Mouse (Mus musculus) MEL (cell line): ENCODE measurements at regions not wholly inside any gene's neighbourhood (a gene's known extent, or its start where the extent isn't known, plus 50 kb on each side); places are given as distances from the start of the nearest gene placed in this dataset.

Experiments used
- DNase-seq: peaks from one replicate; pipeline ENCODE4 v3.0.0; 2011; ENCODE audit warnings: low read depth, low spot score
- H3K27ac ChIP-seq: 2 replicates; pipeline ENCODE4 v1.5.1; 2012; ENCODE audit warnings: low read depth, mild to moderate bottlenecking, control low read depth, low read length, moderate library complexity; ENCODE audit not compliant: control insufficient read depth
- H3K27me3 ChIP-seq, 2 experiments: fragments of 150-350 bp in 1 of 2; sonication (generic) in 1 of 2; 2 replicates each; pipeline ENCODE4 v1.6.1; 2012; ENCODE audit warnings: low read length in 2 of 2, mild to moderate bottlenecking in 2 of 2, improper control_type of control experiment in 1 of 2, moderate library complexity in 1 of 2; ENCODE audit not compliant: insufficient read depth in 2 of 2, control insufficient read depth in 1 of 2
- H3K36me3 ChIP-seq, 2 experiments: 2 replicates each; pipeline ENCODE4 v1.6.1; 2012 to 2014; ENCODE audit warnings: low read length in 2 of 2, improper control_type of control experiment in 1 of 2, inconsistent platforms in 1 of 2, mild to moderate bottlenecking in 1 of 2; ENCODE audit not compliant: insufficient read depth in 2 of 2, control insufficient read depth in 1 of 2
- H3K4me1 ChIP-seq, 2 experiments: fragments of 150-350 bp in 1 of 2; sonication (generic) in 1 of 2; 2 replicates each; pipeline ENCODE4 v1.6.1; 2012; ENCODE audit warnings: low read length in 2 of 2, improper control_type of control experiment in 1 of 2, mild to moderate bottlenecking in 1 of 2; ENCODE audit not compliant: insufficient read depth in 2 of 2, control insufficient read depth in 1 of 2
- H3K4me3 ChIP-seq, 2 experiments: fragments of 150-350 bp in 1 of 2; sonication (generic) in 1 of 2; 2 replicates each; pipeline ENCODE4 v1.5.1; 2012; ENCODE audit warnings: low read depth in 2 of 2, low read length in 2 of 2, mild to moderate bottlenecking in 2 of 2, moderate library complexity in 2 of 2, control low read depth in 1 of 2, improper control_type of control experiment in 1 of 2; ENCODE audit not compliant: control insufficient read depth in 1 of 2, insufficient read depth in 1 of 2
- H3K79me2 ChIP-seq: 2 replicates; pipeline ENCODE4 v1.6.1; 2012; ENCODE audit warnings: mild to moderate bottlenecking, low read length, moderate library complexity; ENCODE audit not compliant: control insufficient read depth, poor library complexity, insufficient read depth
- H3K9ac ChIP-seq: 2 replicates; pipeline ENCODE4 v1.6.1; 2012; ENCODE audit warnings: low read depth, mild to moderate bottlenecking, control low read depth, low read length, moderate library complexity; ENCODE audit not compliant: control insufficient read depth, poor library complexity, severe bottlenecking
- H3K9me3 ChIP-seq: fragments of 150-350 bp; sonication (generic); replicated peaks from 2 replicates; pipeline ENCODE4 v1.6.1; 2012; ENCODE audit warnings: mild to moderate bottlenecking, low read length, improper control_type of control experiment, moderate library complexity; ENCODE audit not compliant: insufficient read depth
- ETS1 ChIP-seq: IDR thresholded peaks from 2 replicates; pipeline ENCODE4 v1.6.1; 2012; ENCODE audit warnings: low read depth, mild to moderate bottlenecking, inconsistent platforms, low read length, improper control_type of control experiment, moderate library complexity
- JUND ChIP-seq: IDR thresholded peaks from 2 replicates; pipeline ENCODE4 v1.6.1; 2011; ENCODE audit warnings: low read depth, mild to moderate bottlenecking, improper control_type of control experiment, low read length
- MAFK ChIP-seq: IDR thresholded peaks from 2 replicates; pipeline ENCODE4 v1.6.1; 2011; ENCODE audit warnings: low read depth, mild to moderate bottlenecking, low read length, improper control_type of control experiment, borderline replicate concordance
- MEF2A ChIP-seq: IDR thresholded peaks from 2 replicates; pipeline ENCODE4 v1.6.1; 2014; ENCODE audit warnings: low read depth, mild to moderate bottlenecking, inconsistent platforms, low read length, improper control_type of control experiment; ENCODE audit not compliant: poor library complexity, insufficient replicate concordance, severe bottlenecking; ENCODE audit errors: extremely low read depth
- NELFE ChIP-seq: IDR thresholded peaks from 2 replicates; pipeline ENCODE4 v1.6.1; 2011; ENCODE audit warnings: low read depth, low read length, improper control_type of control experiment
- NRF1 ChIP-seq: IDR thresholded peaks from 2 replicates; pipeline ENCODE4 v1.6.1; 2014; ENCODE audit warnings: low read depth, mild to moderate bottlenecking, inconsistent platforms, low read length, improper control_type of control experiment, moderate library complexity; ENCODE audit not compliant: poor library complexity, insufficient read depth, severe bottlenecking
- POLR2AphosphoS2 ChIP-seq: IDR thresholded peaks from 2 replicates; pipeline ENCODE4 v1.6.1; 2011; ENCODE audit warnings: low read length, improper control_type of control experiment
- RAD21 ChIP-seq: IDR thresholded peaks from 2 replicates; pipeline ENCODE4 v1.6.1; 2011; ENCODE audit warnings: mild to moderate bottlenecking, low read depth, low read length, improper control_type of control experiment
- SIN3A ChIP-seq: IDR thresholded peaks from 2 replicates; pipeline ENCODE4 v1.6.1; 2012; ENCODE audit warnings: low read length, improper control_type of control experiment, inconsistent platforms
- TAL1 ChIP-seq: IDR thresholded peaks from 2 replicates; pipeline ENCODE4 v1.6.1; 2012; ENCODE audit warnings: mild to moderate bottlenecking, inconsistent platforms, low read length, moderate library complexity, mixed read lengths
- USF1 ChIP-seq: IDR thresholded peaks from 2 replicates; pipeline ENCODE4 v1.6.1; 2014; ENCODE audit warnings: low read depth, mild to moderate bottlenecking, inconsistent platforms, low read length, improper control_type of control experiment, moderate library complexity
- USF2 ChIP-seq, 2 experiments: IDR thresholded peaks; 2 replicates each; pipeline ENCODE4 v1.6.1; 2011 to 2012; ENCODE audit warnings: improper control_type of control experiment in 2 of 2, low read length in 2 of 2, borderline replicate concordance in 1 of 2, inconsistent platforms in 1 of 2, low read depth in 1 of 2, mild to moderate bottlenecking in 1 of 2; ENCODE audit not compliant: insufficient read depth in 1 of 2
- ZKSCAN1 ChIP-seq: IDR thresholded peaks from 2 replicates; pipeline ENCODE4 v1.6.1; 2012; ENCODE audit warnings: low read depth, mild to moderate bottlenecking, inconsistent platforms, low read length, improper control_type of control experiment, moderate library complexity
- ZNF384 ChIP-seq: IDR thresholded peaks from 2 replicates; pipeline ENCODE4 v1.6.1; 2012; ENCODE audit warnings: low read depth, mild to moderate bottlenecking, inconsistent platforms, low read length, improper control_type of control experiment

DNA sequence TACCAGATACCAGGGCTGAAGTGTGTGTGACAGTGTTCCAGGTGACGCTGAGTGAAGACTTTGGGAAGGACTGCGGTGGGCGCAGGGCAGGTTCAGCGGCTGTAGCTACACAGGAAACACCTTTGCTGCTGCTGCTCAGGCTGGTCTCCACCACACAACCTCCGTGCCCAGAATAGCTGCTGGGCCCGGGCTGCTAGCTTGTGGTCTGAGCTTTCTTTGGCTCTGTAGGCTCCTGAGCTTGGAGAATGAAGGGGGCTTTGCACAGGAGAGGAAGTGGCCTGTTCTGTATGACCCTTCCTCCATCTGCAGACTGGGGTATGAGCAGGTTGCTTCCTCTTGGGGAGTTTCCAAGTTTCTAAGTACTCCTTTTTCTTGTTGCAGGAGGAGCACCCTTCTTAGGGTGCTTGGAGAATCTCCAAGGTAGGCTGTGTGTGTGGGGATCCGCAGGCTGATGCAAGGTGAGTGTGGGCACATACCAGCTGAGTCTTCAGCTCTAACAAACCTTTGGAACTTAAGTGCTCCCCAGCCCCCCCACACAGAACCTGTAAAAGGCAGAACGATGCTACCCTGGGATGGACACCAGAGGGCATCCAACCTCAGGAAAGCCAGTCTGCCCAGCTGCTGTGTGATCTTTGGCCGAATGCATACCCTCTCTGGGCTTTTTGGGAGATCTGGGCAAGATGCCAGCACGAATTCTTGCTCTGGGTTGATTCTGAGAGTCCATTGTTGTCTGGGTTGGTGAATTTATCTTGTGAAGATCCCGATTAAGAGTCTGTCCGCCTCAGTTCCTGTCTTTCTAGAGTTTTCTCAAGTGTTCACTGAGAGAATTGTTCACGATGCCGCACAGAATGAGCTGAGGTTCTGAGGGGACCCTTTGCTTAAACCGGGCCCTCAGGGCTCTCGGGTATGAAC is 136.6 kb downstream of the Mn1 start:
- TF ChIP-seq ZNF384 (no peak), NRF1 (no peak), MAFK (no peak), ZKSCAN1 (no peak)
- DNase-seq: no peak
- no peak overlapping the region for H3K27ac ChIP-seq
- no peaks in the 10 kb centered on the region for H3K4me1 ChIP-seq
- H3K27me3 ChIP-seq: no peaks in the 10 kb centered on the region
- H3K79me2 ChIP-seq: no peaks in the 10 kb centered on the region
- H3K36me3 ChIP-seq: no peaks in the 10 kb centered on the region
- no peaks in the 10 kb centered on the region for H3K9me3 ChIP-seq
- no peak overlapping the region for H3K4me3 ChIP-seq
- H3K9ac ChIP-seq: no peak overlapping the region

DNA sequence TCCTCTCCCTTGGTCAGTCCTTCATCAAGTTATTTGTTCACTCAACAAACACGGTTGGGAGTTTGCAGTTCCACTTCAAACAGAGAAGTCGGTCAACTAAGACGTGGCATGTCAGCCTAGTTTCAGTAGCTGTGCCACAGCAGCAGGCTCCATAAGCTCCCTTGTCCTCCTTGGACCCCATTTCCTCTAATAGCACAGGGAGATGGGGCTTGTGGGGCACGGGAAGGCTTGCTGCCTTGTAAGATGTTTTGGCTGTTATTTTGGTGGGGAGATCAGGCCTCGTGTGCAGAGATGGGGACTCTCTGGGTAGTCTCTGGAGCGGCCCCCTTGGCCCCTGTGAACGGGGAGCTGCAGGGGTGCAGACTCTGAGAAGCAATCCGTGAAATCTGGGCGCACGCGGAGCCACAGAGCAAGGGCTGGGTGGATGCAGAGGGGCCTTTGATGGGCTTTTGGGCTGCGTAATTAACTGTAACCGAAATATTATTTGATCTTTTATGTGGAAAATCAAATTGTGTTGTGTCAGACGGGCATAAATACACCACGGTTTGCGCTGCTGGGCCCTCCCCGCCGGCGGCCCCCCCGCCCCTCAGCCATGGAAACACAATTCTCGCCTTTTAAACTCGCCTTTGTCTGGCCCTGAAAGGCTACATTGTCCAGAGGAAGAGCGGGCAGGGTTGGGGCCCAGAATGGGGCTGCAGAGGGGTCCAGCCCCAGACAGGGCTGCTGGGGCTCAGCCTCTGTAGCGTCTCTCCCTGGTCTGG is 137.6 kb downstream of the Mn1 start:
- no peaks in the 10 kb centered on the region for H3K4me1 ChIP-seq
- no peak overlapping the region for H3K4me3 ChIP-seq
- H3K9me3 ChIP-seq: no peaks in the 10 kb centered on the region
- no peak overlapping the region for H3K27ac ChIP-seq
- DNase-seq: no peak
- H3K36me3 ChIP-seq: no peaks in the 10 kb centered on the region
- H3K27me3 ChIP-seq: no peaks in the 10 kb centered on the region
- H3K9ac ChIP-seq: no peak overlapping the region
- TF ChIP-seq POLR2AphosphoS2: no peak
- TF ChIP-seq JUND: no peak
- no peak for TF ChIP-seq MEF2A
- TF ChIP-seq ZNF384: no peak
- TF ChIP-seq USF2 (IDR thresholded peaks at IDR 0.05; ENCODE audit: borderline replicate concordance in 1 of 2, insufficient read depth in 1 of 2, low read depth in 1 of 2, low read length in 2 of 2): no peak
- TF ChIP-seq ETS1: no peak
- TF ChIP-seq USF1: no peak
- no peak for TF ChIP-seq NELFE
- no peak for TF ChIP-seq TAL1
- TF ChIP-seq RAD21: no peak
- no peak for TF ChIP-seq SIN3A
- H3K79me2 ChIP-seq: no peaks in the 10 kb centered on the region
